Mouse (Mus musculus): ENCODE results near the gene Ifi204. TPM values are rescaled to one million over a fixed set of nuclear protein-coding genes. Genes with fewer than 3 reads are reported as not detected.
"Not testable (repeated sequence)": the region's sequence is repeated elsewhere in the genome, so short reads cannot be mapped to it uniquely, and the experiment has no call there.

Ifi204 gene
- 1 to 10 TPM; 3.1 to 4.5 TPM for total RNA-seq (2021)
- long read RNA-seq, experiment 1, partial matches to known transcripts: 0 of 3 reads
- long read RNA-seq, experiment 1, other reads (novel, unspliced or antisense): 0 of 3 reads
- long read RNA-seq, experiment 2: 0 reads

GRCm38 (mm10) chr1:173766848-173767617 is at the start of gene Ifi204:
Ifi204 (minus strand) TSS chr1:173766943.
- peak; percentile 72 for DNase-seq (ENCODE audit: low spot score)

- DNase-seq (ENCODE audit: low spot score): peak; percentile 2
These were observed 42.6 kb upstream of the Ifi204 start for GRCm38 (mm10) chr1:173809294-173809693.

- DNase-seq (ENCODE audit: low spot score): peak; percentile 5
These were observed 36.0 kb upstream of the Ifi204 start for GRCm38 (mm10) chr1:173802689-173803281.

GRCm38 (mm10) chr1:173802207-173802606 is 35.5 kb upstream of the Ifi204 start:
- DNase-seq (ENCODE audit: low spot score): not testable (repeated sequence)

- not testable (repeated sequence) for DNase-seq (ENCODE audit: low spot score)
These were observed 35.0 kb upstream of the Ifi204 start for GRCm38 (mm10) chr1:173801791-173802190.

GRCm38 (mm10) chr1:173773457-173773856 is 6.7 kb upstream of the Ifi204 start:
- not testable (repeated sequence) for DNase-seq (ENCODE audit: low spot score)

GRCm38 (mm10) chr1:173760032-173760431 is 6.7 kb downstream of the Ifi204 start:
- DNase-seq (ENCODE audit: low spot score): not testable (repeated sequence)

GRCm38 (mm10) chr1:173742262-173742661 is 24.5 kb downstream of the Ifi204 start:
- DNase-seq (ENCODE audit: low spot score): no peak

- peak; percentile 73 for DNase-seq (ENCODE audit: low spot score)
These were observed 25.1 kb downstream of the Ifi204 start, which contains the start of gene Ifi207 for GRCm38 (mm10) chr1:173741656-173742055. Ifi207 (minus strand) TSS chr1:173741747.

GRCm38 (mm10) chr1:173740537-173740936 is 26.2 kb downstream of the Ifi204 start:
- no peak for DNase-seq (ENCODE audit: low spot score)

- no peak for DNase-seq (ENCODE audit: low spot score)
These were observed 29.8 kb downstream of the Ifi204 start for GRCm38 (mm10) chr1:173736986-173737385.

GRCm38 (mm10) chr1:173735015-173735414 is 31.7 kb downstream of the Ifi204 start:
- not testable (repeated sequence) for DNase-seq (ENCODE audit: low spot score)

GRCm38 (mm10) chr1:173733219-173733618 is 33.5 kb downstream of the Ifi204 start:
- no peak for DNase-seq (ENCODE audit: low spot score)

Other genes starting within 250 kb of the Ifi204 start
- gene Ifi214, start 231.0 kb downstream of the Ifi204 start, total RNA-seq (2021): not detected
- gene Ifi213, start 167.7 kb downstream of the Ifi204 start, total RNA-seq (2021): not detected
- not detected for gene Ifi209, start 136.0 kb downstream of the Ifi204 start, total RNA-seq (2021)
- gene Ifi208, start 93.3 kb downstream of the Ifi204 start, total RNA-seq (2021): under 1 TPM; 0.11 to 0.28 TPM
- gene Ifi207, start 25.2 kb downstream of the Ifi204 start, total RNA-seq (2021): 1 to 10 TPM; 3.7 to 6.6 TPM
- gene Ifi211, start 146.1 kb upstream of the Ifi204 start, total RNA-seq (2021): 1 to 10 TPM; 2.7 to 3.1 TPM
- 1 to 10 TPM; 1.6 to 3.7 TPM for gene Mndal, start 175.5 kb upstream of the Ifi204 start, total RNA-seq (2021)
- gene Ifi203, start 175.7 kb upstream of the Ifi204 start, total RNA-seq (2021): 1 to 10 TPM; 2.7 to 3.7 TPM
- not detected for gene Ifi202b, start 215.8 kb upstream of the Ifi204 start, total RNA-seq (2021)

Measured in gastrocnemius, adult 18-20 months (tissue).